Mouse (Mus musculus) neural tube, embryonic 14.5 days (tissue): ENCODE results near the gene Lysmd3. TPM values are rescaled to one million over a fixed set of nuclear protein-coding genes. Genes with fewer than 3 reads are reported as not detected.
"Not testable (repeated sequence)": the region's sequence is repeated elsewhere in the genome, so short reads cannot be mapped to it uniquely, and the experiment has no call there.

Experiments
- ATAC-seq: fragments of 200-750 bp; cut with Nextera tagmentation; 2 replicates; pipeline ENCODE4 v1.8.0; 2017; ENCODE audit warnings: low read depth, mild to moderate bottlenecking, moderate TSS enrichment, moderate library complexity
- H3K27ac ChIP-seq: fragments of 300-500 bp; sonication (generic); 2 replicates; pipeline ENCODE4 v1.5.1; 2014; ENCODE audit warnings: low read depth, mild to moderate bottlenecking, control low read depth, low read length, moderate library complexity, mixed read lengths
- H3K27me3 ChIP-seq: fragments of 300-500 bp; sonication (generic); 2 replicates; pipeline ENCODE4 v1.6.1; 2014; ENCODE audit warnings: low read length; ENCODE audit not compliant: control insufficient read depth, insufficient read depth
- H3K36me3 ChIP-seq: fragments of 300-500 bp; sonication (generic); 2 replicates; pipeline ENCODE4 v1.6.1; 2014; ENCODE audit warnings: low read length, mixed read lengths; ENCODE audit not compliant: control insufficient read depth, insufficient read depth
- H3K4me1 ChIP-seq: fragments of 300-500 bp; sonication (generic); 2 replicates; pipeline ENCODE4 v1.6.1; 2014; ENCODE audit warnings: low read length; ENCODE audit not compliant: control insufficient read depth, insufficient read depth
- H3K4me2 ChIP-seq: fragments of 300-500 bp; sonication (generic); 2 replicates; pipeline ENCODE4 v1.6.1; 2014; ENCODE audit warnings: mild to moderate bottlenecking, low read depth, low read length, control low read depth
- H3K4me3 ChIP-seq: fragments of 300-500 bp; sonication (generic); 2 replicates; pipeline ENCODE4 v1.5.1; 2014; ENCODE audit warnings: low read depth, low read length, control low read depth, mixed read lengths
- H3K9ac ChIP-seq: fragments of 300-500 bp; sonication (generic); replicated peaks from 2 replicates; pipeline ENCODE4 v1.6.1; 2014; ENCODE audit warnings: low read depth, mild to moderate bottlenecking, control low read depth, low read length, mixed read lengths
- H3K9me3 ChIP-seq: fragments of 300-500 bp; sonication (generic); 2 replicates; pipeline ENCODE4 v1.6.1; 2016; ENCODE audit warnings: low read length; ENCODE audit not compliant: control insufficient read depth
- WGBS: fragments of 180-500 bp; shearing (Covaris S2); extraction: QIAGEN DNeasy Blood & Tissue Kit; methylation state at CpG from one replicate; pipeline ENCODE4 v1.1.7; 2014; 5-methylcytosine and 5-hydroxymethylcytosine counted together
- polyA plus RNA-seq: library from polyadenylated mRNA; unstranded; fragments of >200 nt; fragmentation: Nextera tagmentation; extraction: Ambion mirVana; gene quantifications from 2 replicates; pipeline ENCODE4 v1.2.1, GENCODE M21; 2014

Gene Lysmd3
- polyA plus RNA-seq, 1 experiment from 2014 or later: 23.5 TPM

DNA sequence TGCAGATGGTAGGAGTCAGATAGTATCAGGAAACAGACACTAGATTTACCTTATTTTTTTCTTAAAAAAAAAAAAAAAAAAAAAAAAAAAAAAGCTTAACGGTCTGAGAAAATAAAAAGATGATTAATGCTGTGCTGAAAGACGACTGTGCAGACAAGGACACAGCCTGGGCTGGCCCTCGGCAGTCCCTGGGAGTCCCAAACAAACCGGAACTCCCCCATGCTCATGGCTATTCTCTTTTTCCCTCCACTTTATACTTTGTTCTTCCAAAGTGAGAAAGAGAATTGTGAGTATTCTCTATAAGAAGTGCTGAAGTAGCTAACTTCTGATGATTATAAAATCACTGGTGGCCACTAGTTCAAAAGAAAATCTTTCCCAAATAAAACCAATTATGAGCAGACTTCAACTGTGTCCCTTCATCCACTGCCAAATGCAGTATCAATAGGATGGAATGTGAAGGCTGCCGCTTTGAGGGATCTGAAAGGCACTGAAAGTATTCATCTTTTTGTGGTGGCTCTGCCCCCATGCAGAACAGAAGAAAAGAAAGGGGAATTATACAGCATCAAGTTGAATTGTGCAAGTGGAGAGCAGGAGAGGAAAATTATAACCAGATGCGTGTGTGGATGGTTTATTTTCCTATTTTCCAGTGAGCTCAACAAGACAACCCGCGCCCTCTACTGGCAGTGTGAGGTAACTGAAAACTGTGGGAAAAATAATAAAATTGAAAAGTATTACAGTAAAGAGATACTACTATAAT lies 16.0 kb upstream of the Lysmd3 start:
- H3K4me1 ChIP-seq: 0 out of 2 replicates have a peak, but pooled peaks cover 3% of the 10 kb centered on the region
- 3% methylated on average over 8 of the region's 8 CpGs for WGBS
- peak overlapping the region; percentile 3; the same call in 1 of the 2 replicates for H3K4me3 ChIP-seq
- H3K36me3 ChIP-seq: no peaks in the 10 kb centered on the region
- no peaks in the 10 kb centered on the region for H3K9me3 ChIP-seq
- H3K9ac ChIP-seq: no peak overlapping the region
- no peak overlapping the region for H3K27ac ChIP-seq
- peak overlapping the region; percentile 39; the same call in 1 of the 2 replicates for H3K4me2 ChIP-seq
- H3K27me3 ChIP-seq: no peaks in the 10 kb centered on the region
- ATAC-seq: peak; percentile 58; the same call in 1 of the 2 replicates

DNA sequence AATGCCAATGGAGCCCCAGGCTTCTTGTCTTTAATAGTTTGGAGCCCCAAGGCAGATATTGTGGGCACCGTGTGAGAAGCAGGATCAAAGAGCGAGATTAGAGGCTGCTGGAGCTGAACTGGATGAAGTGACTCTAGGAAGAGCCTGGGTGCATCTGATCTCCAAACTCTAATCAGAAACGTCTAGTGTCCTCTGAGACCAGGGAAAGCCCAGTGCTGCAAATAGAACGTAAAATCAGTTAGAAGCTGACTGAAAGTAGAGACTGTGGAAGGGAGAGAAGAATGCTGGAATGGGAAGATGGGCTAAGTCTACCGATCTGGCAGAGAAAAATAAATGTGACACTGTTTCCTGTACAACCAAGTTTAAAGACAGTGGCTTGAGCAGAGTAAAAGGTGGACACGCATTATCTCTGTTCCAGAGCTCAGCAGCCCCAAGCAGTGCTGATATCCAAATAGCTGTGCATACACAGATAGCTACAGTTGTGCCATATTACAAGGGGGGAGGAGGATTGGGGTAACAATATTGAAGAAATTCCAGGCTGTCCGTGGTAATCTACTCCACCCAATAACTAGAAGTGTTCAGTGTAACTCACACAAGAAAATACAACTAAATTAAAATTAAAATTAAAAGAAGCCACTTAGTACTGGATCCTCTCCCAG lies 14.8 kb upstream of the Lysmd3 start:
- no peaks in the 10 kb centered on the region for H3K36me3 ChIP-seq
- H3K4me3 ChIP-seq: no peak overlapping the region
- 0 out of 2 replicates have a peak, but pooled peaks cover 3% of the 10 kb centered on the region for H3K4me1 ChIP-seq
- WGBS: 62% methylated on average over 7 of the region's 7 CpGs
- H3K27me3 ChIP-seq: no peaks in the 10 kb centered on the region
- no peak for ATAC-seq
- no peak overlapping the region for H3K4me2 ChIP-seq
- no peaks in the 10 kb centered on the region for H3K9me3 ChIP-seq
- H3K9ac ChIP-seq: no peak overlapping the region
- H3K27ac ChIP-seq: no peak overlapping the region

DNA sequence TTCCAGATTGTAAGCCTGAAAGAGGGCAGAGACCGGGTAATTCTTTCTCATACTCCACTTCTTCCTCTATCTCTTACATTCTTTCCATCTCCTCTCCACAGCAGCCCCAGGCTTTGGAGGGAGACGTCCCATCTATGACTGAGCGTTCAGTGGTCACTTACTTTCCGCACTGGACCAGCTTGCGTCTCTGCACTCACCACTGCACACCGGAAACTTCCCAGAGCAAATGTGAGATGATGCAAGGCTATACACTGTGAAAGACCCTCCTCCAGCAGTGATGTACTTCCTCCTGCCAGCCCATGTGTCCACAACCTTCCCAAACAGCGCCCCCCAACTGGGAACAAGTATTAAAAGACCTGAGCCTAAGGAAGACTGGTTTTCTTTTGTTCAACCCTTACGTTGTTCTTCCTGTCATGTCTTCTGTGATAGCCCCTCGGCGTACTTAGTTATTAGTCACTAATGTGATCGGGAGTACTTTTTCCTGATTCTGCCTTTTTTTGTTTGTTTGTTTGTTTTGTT lies 13.4 kb upstream of the Lysmd3 start:
- Histone ChIP-seq H3K4me2 (no peak overlapping the region), H3K9me3 (no peaks in the 10 kb centered on the region), H3K27ac (no peak overlapping the region), H3K9ac (no peak overlapping the region), H3K4me1 (0 out of 2 replicates have a peak, but pooled peaks cover 3% of the 10 kb centered on the region), H3K4me3 (no peak overlapping the region), H3K36me3 (no peaks in the 10 kb centered on the region), H3K27me3 (no peaks in the 10 kb centered on the region)
- no peak for ATAC-seq
- WGBS: 93% methylated on average over 11 of the region's 11 CpGs

DNA sequence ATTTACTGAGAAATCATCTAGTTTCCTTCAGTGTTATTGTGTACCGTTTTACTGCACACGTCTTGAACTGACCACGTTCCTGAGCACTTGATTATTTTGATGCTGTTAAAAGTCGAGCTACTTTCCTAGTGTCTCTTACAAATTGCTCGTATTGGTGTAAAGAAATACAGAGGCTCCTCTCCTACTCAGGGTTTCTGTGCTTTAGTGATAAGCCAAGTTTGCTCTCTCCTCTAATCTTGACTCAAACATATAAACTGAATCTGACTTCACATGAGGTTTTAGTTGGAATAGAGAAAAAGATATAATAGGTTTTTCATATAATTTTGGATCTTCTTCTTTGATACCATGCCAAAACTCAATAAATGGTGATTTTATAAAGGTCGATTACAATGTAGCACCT lies 11.1 kb upstream of the Lysmd3 start:
- no peak overlapping the region for H3K4me3 ChIP-seq
- ATAC-seq: no peak
- no peak overlapping the region for H3K9ac ChIP-seq
- WGBS: 90% methylated on average over 6 of the region's 6 CpGs
- no peaks in the 10 kb centered on the region for H3K9me3 ChIP-seq
- no peaks in the 10 kb centered on the region for H3K36me3 ChIP-seq
- no peak overlapping the region for H3K27ac ChIP-seq
- H3K4me1 ChIP-seq: 0 out of 2 replicates have a peak, but pooled peaks cover 3% of the 10 kb centered on the region
- no peaks in the 10 kb centered on the region for H3K27me3 ChIP-seq
- H3K4me2 ChIP-seq: no peak overlapping the region

DNA sequence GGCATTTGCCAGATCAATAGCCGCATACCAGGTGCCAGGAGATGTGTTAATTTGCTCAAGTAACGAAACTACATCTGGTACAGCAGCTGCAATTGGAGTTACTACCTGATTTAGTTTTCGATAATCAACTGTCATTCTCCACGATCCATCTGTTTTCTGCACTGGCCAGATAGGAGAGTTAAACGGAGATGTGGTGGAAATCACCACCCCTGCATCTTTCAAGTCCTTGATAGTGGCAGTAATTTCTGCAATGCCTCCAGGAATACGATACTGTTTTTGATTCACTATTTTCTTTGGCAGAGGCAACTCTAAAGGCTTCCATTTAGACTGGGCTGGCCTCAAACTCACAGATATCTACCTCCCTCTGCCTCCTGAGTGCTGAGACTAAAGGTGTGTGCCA lies 7.1 kb upstream of the Lysmd3 start:
- H3K9ac ChIP-seq, ATAC-seq, H3K36me3 ChIP-seq, H3K4me1 ChIP-seq, H3K9me3 ChIP-seq, H3K4me3 ChIP-seq, H3K27me3 ChIP-seq, H3K4me2 ChIP-seq, H3K27ac ChIP-seq: not testable (repeated sequence)
- 83% methylated on average over 5 of the region's 6 CpGs for WGBS

DNA sequence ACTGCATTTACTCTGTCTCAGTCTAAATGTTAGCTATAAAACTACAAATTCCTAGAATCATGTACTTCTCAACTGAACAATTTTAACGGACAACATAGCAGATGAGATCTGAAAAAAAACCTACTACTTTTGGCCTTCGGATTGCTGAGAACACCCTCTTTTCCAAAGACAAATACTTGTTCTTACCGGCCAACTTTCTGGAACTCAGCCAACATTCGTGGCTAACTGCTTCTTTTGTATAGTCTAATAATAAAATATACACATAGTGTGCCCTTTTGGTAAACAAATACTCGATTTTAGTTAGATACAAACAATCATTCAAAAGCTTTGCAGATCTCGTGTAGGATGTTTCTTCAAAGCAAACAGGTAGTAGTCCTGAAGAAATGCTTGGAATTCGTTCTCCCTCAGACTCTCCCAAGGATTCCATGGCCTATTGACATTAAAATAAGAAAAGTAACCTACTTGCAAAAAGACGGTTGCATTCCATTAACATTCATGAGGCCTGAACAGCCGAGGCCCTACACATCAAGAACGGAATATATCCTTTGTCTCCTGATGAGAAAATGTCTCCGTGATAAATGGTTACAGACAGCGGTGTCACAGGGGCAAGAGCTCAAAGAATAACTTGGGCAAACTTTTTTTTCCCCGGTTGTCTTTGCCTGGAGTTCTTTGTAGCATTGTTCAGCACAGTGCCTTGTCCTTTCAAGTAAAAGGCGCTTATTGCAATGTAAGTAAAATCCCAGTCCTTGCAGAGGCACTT lies 1.2 kb upstream of the Lysmd3 start:
- 8% methylated on average over 14 of the region's 14 CpGs for WGBS
- peak overlapping the region; percentile 55 for H3K4me2 ChIP-seq

DNA sequence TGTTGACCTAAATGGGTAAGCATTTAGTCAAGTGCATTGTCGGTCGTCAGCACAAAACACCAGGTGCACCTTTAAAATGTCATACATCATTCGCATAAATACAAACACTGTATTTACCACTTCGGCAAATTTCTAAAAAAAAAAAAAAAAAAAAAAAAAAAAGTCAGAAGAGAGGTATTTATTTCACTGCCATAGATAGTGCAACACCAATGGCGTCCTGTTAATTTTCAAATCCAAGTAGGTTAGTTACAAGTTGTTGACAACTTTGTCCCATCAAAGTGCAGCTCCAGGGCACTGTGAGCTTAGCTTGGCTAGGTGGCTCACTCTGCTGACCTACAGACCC lies 484 bp upstream of the Lysmd3 start:
- H3K4me1 ChIP-seq: peaks cover 8% of the 10 kb centered on the region; the same call in 1 of the 2 replicates
- ATAC-seq: no peak
- peak overlapping the region; percentile 55 for H3K4me2 ChIP-seq
- no peaks in the 10 kb centered on the region for H3K27me3 ChIP-seq
- no peaks in the 10 kb centered on the region for H3K36me3 ChIP-seq
- peak overlapping the region; percentile 90 for H3K27ac ChIP-seq
- H3K9ac ChIP-seq: peak overlapping the region; percentile 80
- H3K9me3 ChIP-seq: no peaks in the 10 kb centered on the region
- H3K4me3 ChIP-seq: peak overlapping the region; percentile 84
- WGBS: 6% methylated on average over 5 of the region's 5 CpGs

More for the DNA sequence above, 1.2 kb upstream of the Lysmd3 start:
- Histone ChIP-seq H3K9ac (no peak overlapping the region), H3K4me3 (peak overlapping the region; percentile 84; the same call in 1 of the 2 replicates), H3K27ac (peak overlapping the region; percentile 39; the same call in 1 of the 2 replicates), H3K27me3 (no peaks in the 10 kb centered on the region), H3K9me3 (no peaks in the 10 kb centered on the region), H3K36me3 (no peaks in the 10 kb centered on the region), H3K4me1 (peaks cover 8% of the 10 kb centered on the region; the same call in 1 of the 2 replicates)
- ATAC-seq: no peak

DNA sequence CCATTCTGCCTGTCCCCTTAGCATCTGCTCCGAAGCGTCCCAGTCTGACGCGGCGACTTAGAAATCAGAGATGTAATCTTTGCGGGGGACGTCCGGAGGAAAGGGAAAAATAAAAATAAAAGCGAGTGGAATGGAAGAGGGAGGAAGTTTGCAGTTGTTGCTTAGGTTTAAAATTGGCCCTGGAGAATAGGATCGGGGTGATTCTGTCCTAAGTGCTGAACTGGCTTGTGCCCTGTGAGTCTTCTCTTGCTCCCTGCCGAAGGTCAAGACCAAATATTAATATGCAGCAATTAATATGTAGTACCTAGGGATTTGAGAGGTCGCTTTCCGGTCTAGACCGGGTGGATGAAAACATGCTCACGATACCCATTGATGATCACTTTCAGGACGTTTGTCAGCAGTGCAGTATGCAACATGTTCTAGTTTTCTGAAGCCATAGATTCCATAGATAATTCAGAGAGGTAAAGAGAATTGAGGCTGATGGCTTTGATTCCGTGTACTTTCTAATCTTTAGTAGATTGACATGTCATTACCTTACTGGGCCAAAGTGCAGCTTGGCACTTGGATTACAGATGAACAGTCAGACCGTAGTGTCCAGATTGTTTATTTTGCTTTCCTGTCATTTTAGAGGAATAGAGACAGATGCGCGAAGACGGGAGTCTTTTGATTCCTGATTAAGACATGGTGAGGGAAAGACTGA lies 740 bp downstream of the Lysmd3 start:
- H3K4me3 ChIP-seq: peak overlapping the region; percentile 84
- H3K27ac ChIP-seq: peak overlapping the region; percentile 90
- no peaks in the 10 kb centered on the region for H3K27me3 ChIP-seq
- 10% methylated on average over 21 of the region's 21 CpGs for WGBS
- peak overlapping the region; percentile 80 for H3K9ac ChIP-seq
- ATAC-seq: peak; percentile 5
- peak overlapping the region; percentile 64 for H3K4me2 ChIP-seq
- peaks cover 8% of the 10 kb centered on the region; the same call in 1 of the 2 replicates for H3K4me1 ChIP-seq
- H3K36me3 ChIP-seq: no peaks in the 10 kb centered on the region
- no peaks in the 10 kb centered on the region for H3K9me3 ChIP-seq
